Mouse (Mus musculus): ENCODE data around the gene Cemip. TPM values are rescaled to one million over a fixed set of nuclear protein-coding genes. Genes with fewer than 3 reads are reported as not detected.

Gene Cemip
- polyA plus RNA-seq, 1 experiment from 2014 or later: 1.7 TPM

DNA sequence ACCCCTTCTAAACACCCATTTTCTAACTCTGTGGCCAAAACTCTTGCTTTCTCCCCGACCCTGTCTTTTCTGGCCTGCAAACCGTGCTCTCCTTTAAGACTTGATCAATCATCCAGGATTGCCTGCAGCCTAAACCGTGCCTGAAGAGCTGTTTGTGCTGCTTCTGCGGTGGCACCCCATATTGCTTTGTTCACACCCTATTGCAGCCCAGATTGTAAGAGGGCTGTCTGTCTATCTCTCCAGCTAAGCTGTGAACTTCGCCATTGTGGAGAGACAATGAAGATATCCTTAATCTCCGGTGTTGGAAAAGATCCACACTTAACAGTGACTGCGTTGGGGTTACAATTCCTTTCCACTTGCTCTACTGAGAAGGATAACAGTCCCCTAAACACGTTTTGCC lies 12.0 kb downstream of the Cemip start:
- ATAC-seq (ENCODE audit: insufficient read depth) (no peak), DNase-seq (no peak)
- no peak overlapping the region for H3K4me2 ChIP-seq
- H3K36me3 ChIP-seq (ENCODE audit: insufficient read depth): no peaks in the 10 kb centered on the region
- no peak overlapping the region for H3K4me3 ChIP-seq (ENCODE audit: low read depth, low read length)
- no peak overlapping the region for H3K27ac ChIP-seq (ENCODE audit: low read depth)
- H3K27me3 ChIP-seq (ENCODE audit: insufficient read depth, low read length): no peaks in the 10 kb centered on the region
- 39% methylated on average over 8 of the region's 8 CpGs for WGBS
- H3K4me1 ChIP-seq (ENCODE audit: insufficient read depth): no peaks in the 10 kb centered on the region
- H3K9me3 ChIP-seq (ENCODE audit: low read depth, low read length): no peaks in the 10 kb centered on the region
- H3K9ac ChIP-seq: no peak overlapping the region
- TF ChIP-seq CTCF (IDR thresholded peaks at IDR 0.05; ENCODE audit: low read depth): no peak

GRCm38 (mm10) chr7:84073856-84074255 lies 12.4 kb downstream of the Cemip start:
- H3K9me3 ChIP-seq (ENCODE audit: low read depth, low read length): no peaks in the 10 kb centered on the region
- DNase-seq (no peak), ATAC-seq (ENCODE audit: insufficient read depth) (no peak)
- H3K4me1 ChIP-seq (ENCODE audit: insufficient read depth): no peaks in the 10 kb centered on the region
- 65% methylated on average over 3 of the region's 3 CpGs for WGBS
- H3K9ac ChIP-seq: no peak overlapping the region
- TF ChIP-seq CTCF (IDR thresholded peaks at IDR 0.05; ENCODE audit: low read depth): no peak
- no peak overlapping the region for H3K4me3 ChIP-seq (ENCODE audit: low read depth, low read length)
- H3K36me3 ChIP-seq (ENCODE audit: insufficient read depth): no peaks in the 10 kb centered on the region
- no peak overlapping the region for H3K27ac ChIP-seq (ENCODE audit: low read depth)
- H3K27me3 ChIP-seq (ENCODE audit: insufficient read depth, low read length): no peaks in the 10 kb centered on the region
- H3K4me2 ChIP-seq: no peak overlapping the region

DNA sequence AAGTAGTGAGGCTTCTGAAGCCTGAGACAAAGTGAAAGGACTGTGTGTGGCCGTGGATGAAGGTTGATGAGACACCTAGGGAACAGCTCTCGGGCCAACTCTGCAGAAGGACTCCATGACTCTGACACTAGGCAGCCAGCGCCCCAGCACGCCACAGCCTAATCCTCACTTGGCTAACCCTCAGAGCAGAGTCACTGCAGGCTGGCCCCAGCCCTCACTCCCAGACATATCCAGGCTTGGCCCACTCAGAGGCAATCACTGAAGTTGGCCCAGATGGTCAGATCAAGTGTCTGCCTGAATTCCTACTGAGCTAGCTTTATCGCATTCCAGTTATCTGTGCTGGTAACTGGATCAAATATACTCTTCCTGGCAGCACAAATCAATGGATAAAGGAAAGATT lies 17.4 kb downstream of the Cemip start:
- 83% methylated on average over 5 of the region's 5 CpGs for WGBS
- Histone ChIP-seq H3K4me1 (ENCODE audit: insufficient read depth) (no peaks in the 10 kb centered on the region), H3K9me3 (ENCODE audit: low read depth, low read length) (no peaks in the 10 kb centered on the region), H3K9ac (no peak overlapping the region), H3K4me2 (no peak overlapping the region), H3K36me3 (ENCODE audit: insufficient read depth) (no peaks in the 10 kb centered on the region), H3K27ac (ENCODE audit: low read depth) (no peak overlapping the region), H3K27me3 (ENCODE audit: insufficient read depth, low read length) (no peaks in the 10 kb centered on the region), H3K4me3 (ENCODE audit: low read depth, low read length) (no peak overlapping the region)
- no peak for TF ChIP-seq CTCF (IDR thresholded peaks at IDR 0.05; ENCODE audit: low read depth)
- DNase-seq (no peak), ATAC-seq (ENCODE audit: insufficient read depth) (no peak)

GRCm38 (mm10) chr7:84059799-84060198 lies 26.5 kb downstream of the Cemip start:
- no peak overlapping the region for H3K4me2 ChIP-seq
- H3K27ac ChIP-seq (ENCODE audit: low read depth): no peak overlapping the region
- no peaks in the 10 kb centered on the region for H3K27me3 ChIP-seq (ENCODE audit: insufficient read depth, low read length)
- H3K4me1 ChIP-seq (ENCODE audit: insufficient read depth): no peaks in the 10 kb centered on the region
- no peaks in the 10 kb centered on the region for H3K36me3 ChIP-seq (ENCODE audit: insufficient read depth)
- no peak overlapping the region for H3K9ac ChIP-seq
- TF ChIP-seq CTCF (IDR thresholded peaks at IDR 0.05; ENCODE audit: low read depth): no peak
- H3K9me3 ChIP-seq (ENCODE audit: low read depth, low read length): no peaks in the 10 kb centered on the region
- H3K4me3 ChIP-seq (ENCODE audit: low read depth, low read length): no peak overlapping the region
- DNase-seq: no peak
- 86% methylated on average over 7 of the region's 7 CpGs for WGBS
- ATAC-seq (ENCODE audit: insufficient read depth): no peak

- Histone ChIP-seq H3K9ac (no peak overlapping the region), H3K4me2 (no peak overlapping the region), H3K9me3 (ENCODE audit: low read depth, low read length) (no peaks in the 10 kb centered on the region), H3K4me1 (ENCODE audit: insufficient read depth) (no peaks in the 10 kb centered on the region), H3K4me3 (ENCODE audit: low read depth, low read length) (no peak overlapping the region), H3K27ac (ENCODE audit: low read depth) (no peak overlapping the region), H3K36me3 (ENCODE audit: insufficient read depth) (no peaks in the 10 kb centered on the region), H3K27me3 (ENCODE audit: insufficient read depth, low read length) (no peaks in the 10 kb centered on the region)
- TF ChIP-seq CTCF (IDR thresholded peaks at IDR 0.05; ENCODE audit: low read depth): no peak
- 41% methylated on average over 7 of the region's 7 CpGs for WGBS
- peak; percentile 80 for ATAC-seq (ENCODE audit: insufficient read depth)
- DNase-seq: peak; percentile 81
Measured at GRCm38 (mm10) chr7:84055961-84056629, 30.2 kb downstream of the Cemip start.

DNA sequence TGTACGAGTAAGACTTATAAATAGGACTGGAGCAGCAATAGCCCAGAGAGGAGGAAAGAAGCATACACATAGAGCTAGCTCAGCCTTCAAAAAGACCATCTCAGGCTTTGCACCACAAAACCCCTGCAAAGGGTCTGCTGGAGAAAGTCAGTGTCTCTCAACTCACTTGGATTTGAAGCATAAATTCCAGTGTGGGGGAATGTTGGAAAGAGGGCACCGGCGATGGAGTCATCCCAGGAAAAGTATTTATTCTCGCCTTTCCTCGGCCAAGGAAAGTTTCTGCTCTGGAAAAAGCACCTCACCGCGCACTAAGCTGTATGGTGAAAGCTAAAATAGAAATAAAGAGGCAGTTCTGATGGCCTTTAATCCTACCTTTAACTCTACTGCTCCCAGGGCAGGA lies 32.4 kb downstream of the Cemip start:
- Histone ChIP-seq H3K4me2 (no peak overlapping the region), H3K27me3 (ENCODE audit: insufficient read depth, low read length) (no peaks in the 10 kb centered on the region), H3K4me1 (ENCODE audit: insufficient read depth) (no peaks in the 10 kb centered on the region), H3K36me3 (ENCODE audit: insufficient read depth) (no peaks in the 10 kb centered on the region), H3K4me3 (ENCODE audit: low read depth, low read length) (no peak overlapping the region), H3K9me3 (ENCODE audit: low read depth, low read length) (no peaks in the 10 kb centered on the region), H3K27ac (ENCODE audit: low read depth) (no peak overlapping the region), H3K9ac (no peak overlapping the region)
- DNase-seq (no peak), ATAC-seq (ENCODE audit: insufficient read depth) (no peak)
- WGBS: 78% methylated on average over 7 of the region's 7 CpGs
- TF ChIP-seq CTCF (IDR thresholded peaks at IDR 0.05; ENCODE audit: low read depth): no peak

DNA sequence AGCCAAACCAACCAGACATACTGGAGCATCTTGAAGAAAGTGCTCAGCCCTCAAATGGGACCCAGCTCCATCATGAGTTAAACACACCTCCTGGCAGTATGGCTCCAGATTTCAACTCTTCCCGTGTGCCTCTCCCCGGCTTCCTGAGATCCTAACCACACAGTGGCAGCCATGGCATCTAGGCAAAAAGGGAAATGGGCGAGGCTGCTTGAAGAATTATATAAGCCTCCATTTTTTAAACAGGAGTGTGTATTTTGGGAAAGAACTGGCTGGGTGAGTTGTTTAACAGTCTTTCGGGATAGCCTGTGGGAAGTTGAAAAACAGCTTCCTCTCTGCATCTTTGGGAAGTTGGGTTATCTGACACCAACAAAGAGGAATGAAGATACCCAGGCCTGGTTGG lies 34.9 kb downstream of the Cemip start:
- TF ChIP-seq CTCF (IDR thresholded peaks at IDR 0.05; ENCODE audit: low read depth): no peak
- no peak overlapping the region for H3K27ac ChIP-seq (ENCODE audit: low read depth)
- H3K9ac ChIP-seq: no peak overlapping the region
- no peaks in the 10 kb centered on the region for H3K9me3 ChIP-seq (ENCODE audit: low read depth, low read length)
- ATAC-seq (ENCODE audit: insufficient read depth) (no peak), DNase-seq (no peak)
- no peak overlapping the region for H3K4me3 ChIP-seq (ENCODE audit: low read depth, low read length)
- WGBS: 67% methylated on average over 4 of the region's 4 CpGs
- H3K27me3 ChIP-seq (ENCODE audit: insufficient read depth, low read length): no peaks in the 10 kb centered on the region
- no peak overlapping the region for H3K4me2 ChIP-seq
- no peaks in the 10 kb centered on the region for H3K36me3 ChIP-seq (ENCODE audit: insufficient read depth)
- no peaks in the 10 kb centered on the region for H3K4me1 ChIP-seq (ENCODE audit: insufficient read depth)

Data from lung, embryonic 14.5 days (tissue).